Mouse (Mus musculus): ENCODE results near the gene Arpc2. TPM values are rescaled to one million over a fixed set of nuclear protein-coding genes. Genes with fewer than 3 reads are reported as not detected.

Arpc2 gene
- total and polyA plus RNA-seq, 3 experiments, result 234 to 522 (median 455) TPM

GRCm38 (mm10) chr1:74256782-74257181, 20.9 kb downstream of the Arpc2 start:
- no peak overlapping the region for H3K9ac ChIP-seq (ENCODE audit: insufficient read depth, low read depth)
- peaks cover 38% of the 10 kb centered on the region for H3K79me2 ChIP-seq (replicated peaks; ENCODE audit: control insufficient read depth, extremely low read depth, insufficient read depth, poor library complexity, severe bottlenecking)
- H3K4me3 ChIP-seq (replicated peaks in 1 of 3; ENCODE audit: low read depth in 2 of 3, low read length in 2 of 3, poor library complexity in 1 of 3), result no peak overlapping the region
- H3K4me1 ChIP-seq (ENCODE audit: control insufficient read depth in 1 of 2, insufficient read depth in 2 of 2), result peaks cover 11 to 39% of the 10 kb centered on the region in 2 experiments
- TF ChIP-seq NRF1 (IDR thresholded peaks at IDR 0.05; ENCODE audit: low read depth, low read length) (no peak), ZC3H11A (IDR thresholded peaks at IDR 0.05; ENCODE audit: low read depth, low read length) (no peak), ZKSCAN1 (IDR thresholded peaks at IDR 0.05; ENCODE audit: borderline replicate concordance, low read depth, low read length) (no peak), MAZ (IDR thresholded peaks at IDR 0.05; ENCODE audit: low read depth, low read length) (no peak), SIN3A (IDR thresholded peaks at IDR 0.05; ENCODE audit: low read length) (no peak), CHD1 (IDR thresholded peaks at IDR 0.05; ENCODE audit: low read depth, low read length) (no peak), CTCF (conservative IDR thresholded peaks at IDR 0.05 in 1 of 2, IDR thresholded peaks at IDR 0.05 in 1 of 2; ENCODE audit: low read depth in 2 of 2, low read length in 2 of 2) (no peak), POLR2A (IDR thresholded peaks at IDR 0.05; ENCODE audit: low read depth, low read length) (no peak), NELFE (IDR thresholded peaks at IDR 0.05; ENCODE audit: low read depth, low read length) (no peak), JUND (conservative IDR thresholded peaks at IDR 0.05; ENCODE audit: low read depth, low read length) (no peak), JUN (IDR thresholded peaks at IDR 0.05; ENCODE audit: insufficient read depth, low read depth, low read length) (no peak), ETS1 (conservative IDR thresholded peaks at IDR 0.05; ENCODE audit: low read depth, low read length) (no peak), BHLHE40 (IDR thresholded peaks at IDR 0.05; ENCODE audit: low read depth, low read length) (no peak), GABPA (IDR thresholded peaks at IDR 0.05; ENCODE audit: insufficient replicate concordance, low read depth, low read length) (no peak), KAT2A (IDR thresholded peaks at IDR 0.05; ENCODE audit: insufficient replicate concordance, low read length) (no peak), UBTF (IDR thresholded peaks at IDR 0.05; ENCODE audit: low read depth, low read length) (no peak)
- dilution Hi-C loops (cut with MboI; ENCODE audit: extremely low pct_ligation_motif_present, extremely low pct_unique_long_range_greater_than_20kb, low sequenced_read_pairs) (no loop called here), in situ Hi-C loops (cut with MboI; ENCODE audit: low pct_ligation_motif_present, low pct_unique_long_range_greater_than_20kb, low sequenced_read_pairs) (no loop called here)
- H3K9me3 ChIP-seq (replicated peaks; ENCODE audit: low read length), result no peaks in the 10 kb centered on the region
- H3K27me3 ChIP-seq (replicated peaks), result no peaks in the 10 kb centered on the region
- H3K36me3 ChIP-seq (replicated peaks in 1 of 2; ENCODE audit: control insufficient read depth in 1 of 2, insufficient read depth in 1 of 2, low read length in 1 of 2), result peaks cover 62 to 88% of the 10 kb centered on the region in 2 experiments
- DNase-seq (ENCODE audit: extremely low read depth), result no peak
- no peak overlapping the region for H3K4me2 ChIP-seq (ENCODE audit: insufficient read depth, low read depth, poor library complexity, severe bottlenecking)
- H3K27ac ChIP-seq (ENCODE audit: insufficient read depth, low read depth), result peak overlapping the region; percentile 17; the same call in 1 of the 2 replicates

DNA sequence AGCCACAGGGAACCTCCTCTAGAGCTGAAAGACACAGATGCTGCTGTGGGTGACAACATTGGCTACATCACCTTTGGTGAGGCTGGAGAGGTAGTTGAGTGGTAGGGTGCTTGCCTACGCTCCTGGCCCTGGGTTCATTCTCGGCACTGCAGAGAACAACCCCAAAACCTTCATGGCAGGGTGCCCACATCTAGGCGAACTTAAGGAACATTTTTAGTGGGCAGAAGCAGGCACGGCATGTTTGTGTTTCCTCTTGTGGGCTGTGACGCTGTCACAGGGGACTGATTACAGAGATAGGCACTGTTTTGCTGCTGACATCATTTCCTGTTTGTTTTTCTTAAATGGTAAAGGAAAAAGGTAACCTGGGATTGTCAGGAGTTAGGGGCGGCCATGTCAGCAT, 26.6 kb downstream of the Arpc2 start:
- no peak for DNase-seq (ENCODE audit: extremely low read depth)
- Histone ChIP-seq H3K4me3 (replicated peaks in 1 of 3; ENCODE audit: low read depth in 2 of 3, low read length in 2 of 3, poor library complexity in 1 of 3) (no peak overlapping the region), H3K27ac (ENCODE audit: insufficient read depth, low read depth) (no peak overlapping the region; the same call in 1 of the 2 replicates), H3K4me2 (ENCODE audit: insufficient read depth, low read depth, poor library complexity, severe bottlenecking) (no peak overlapping the region), H3K9ac (ENCODE audit: insufficient read depth, low read depth) (no peak overlapping the region), H3K9me3 (replicated peaks; ENCODE audit: low read length) (no peaks in the 10 kb centered on the region), H3K36me3 (replicated peaks in 1 of 2; ENCODE audit: control insufficient read depth in 1 of 2, insufficient read depth in 1 of 2, low read length in 1 of 2) (peaks cover 70 to 90% of the 10 kb centered on the region in 2 experiments), H3K4me1 (ENCODE audit: control insufficient read depth in 1 of 2, insufficient read depth in 2 of 2) (peaks cover 8 to 23% of the 10 kb centered on the region in 2 experiments), H3K27me3 (replicated peaks) (no peaks in the 10 kb centered on the region), H3K79me2 (replicated peaks; ENCODE audit: control insufficient read depth, extremely low read depth, insufficient read depth, poor library complexity, severe bottlenecking) (peaks cover 22% of the 10 kb centered on the region)
- no peak for TF ChIP-seq CHD2 (IDR thresholded peaks at IDR 0.05; ENCODE audit: low read length)
- TF ChIP-seq RAD21 (IDR thresholded peaks at IDR 0.05; ENCODE audit: low read depth, low read length), result no peak
- no peak for TF ChIP-seq PAX5 (IDR thresholded peaks at IDR 0.05; ENCODE audit: low read length)
- no peak for TF ChIP-seq ZMIZ1 (IDR thresholded peaks at IDR 0.05; ENCODE audit: low read depth, low read length)
- TF ChIP-seq ZNF384 (IDR thresholded peaks at IDR 0.05; ENCODE audit: low read depth, low read length), result no peak
- TF ChIP-seq HCFC1 (IDR thresholded peaks at IDR 0.05; ENCODE audit: low read depth, low read length), result no peak
- no peak for TF ChIP-seq E2F4 (IDR thresholded peaks at IDR 0.05; ENCODE audit: insufficient replicate concordance, low read depth, low read length)
- no peak for TF ChIP-seq TBP (conservative IDR thresholded peaks at IDR 0.05; ENCODE audit: low read depth, low read length)
- TF ChIP-seq CHD1 (IDR thresholded peaks at IDR 0.05; ENCODE audit: low read depth, low read length), result no peak
- no peak for TF ChIP-seq JUND (conservative IDR thresholded peaks at IDR 0.05; ENCODE audit: low read depth, low read length)
- TF ChIP-seq MAFK (IDR thresholded peaks at IDR 0.05; ENCODE audit: insufficient replicate concordance, low read length), result no peak
- TF ChIP-seq TCF12 (IDR thresholded peaks at IDR 0.05; ENCODE audit: low read depth, low read length), result no peak
- TF ChIP-seq MAZ (IDR thresholded peaks at IDR 0.05; ENCODE audit: low read depth, low read length), result no peak
- no peak for TF ChIP-seq GABPA (IDR thresholded peaks at IDR 0.05; ENCODE audit: insufficient replicate concordance, low read depth, low read length)
- TF ChIP-seq MAX (IDR thresholded peaks at IDR 0.05; ENCODE audit: low read length), result no peak
- dilution Hi-C loops (cut with MboI; ENCODE audit: extremely low pct_ligation_motif_present, extremely low pct_unique_long_range_greater_than_20kb, low sequenced_read_pairs) (no loop called here), in situ Hi-C loops (cut with MboI; ENCODE audit: low pct_ligation_motif_present, low pct_unique_long_range_greater_than_20kb, low sequenced_read_pairs) (no loop called here)
